Mouse (Mus musculus): ENCODE results near the gene Aven. TPM values are rescaled to one million over a fixed set of nuclear protein-coding genes. Genes with fewer than 3 reads are reported as not detected.
A peak's percentile ranks its signal among the peaks of the same experiment; 100 is the strongest.

Aven gene
- polyA plus RNA-seq, 1 experiment from 2014 or later = 7.6 TPM

DNA sequence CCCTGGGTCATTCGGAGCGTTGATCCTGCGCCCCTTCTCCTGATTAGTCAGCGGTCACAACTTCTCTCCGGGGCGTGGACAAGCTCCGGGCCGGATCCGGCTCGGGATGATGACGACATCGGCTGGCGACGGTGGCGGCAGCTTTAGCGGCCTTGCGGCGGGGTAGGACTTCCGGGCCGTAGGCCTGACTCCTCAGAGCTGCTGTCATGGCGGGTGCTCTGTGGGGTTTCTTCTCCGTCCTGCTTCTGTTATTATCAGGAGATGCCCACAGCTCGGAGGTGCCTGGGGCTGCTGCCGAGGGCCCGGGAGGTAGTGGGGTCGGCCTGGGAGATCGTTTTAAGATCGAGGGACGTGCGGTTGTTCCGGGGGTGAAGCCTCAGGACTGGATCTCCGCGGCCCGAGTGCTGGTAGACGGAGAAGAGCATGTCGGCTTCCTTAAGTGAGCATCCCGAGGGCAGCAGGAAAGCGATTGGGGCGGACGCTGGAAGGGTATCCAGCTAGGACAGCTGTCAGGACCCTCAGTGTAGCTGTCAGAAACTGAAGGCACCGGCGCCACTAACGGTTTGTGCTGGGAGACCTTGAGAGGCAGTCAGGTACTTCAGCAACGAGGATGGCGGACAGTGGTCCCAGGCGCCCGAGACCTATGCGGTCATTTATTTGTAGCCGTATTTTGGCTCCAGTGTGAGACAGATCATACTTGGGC lies 37.8 kb upstream of the Aven start, which contains the start of gene Emc7:
TSS of gene Emc7 (plus strand) at position 136 of the 703 bp plus-strand sequence.
- Histone ChIP-seq H3K4me3 (ENCODE audit: low read depth, low read length) (peak within 1 kb of the TSS; percentile 97), H3K4me1 (ENCODE audit: control insufficient read depth, insufficient read depth, low read length) (no peaks in the 10 kb centered on the region), H3K9me3 (replicated peaks; ENCODE audit: control insufficient read depth, low read length) (no peaks in the 10 kb centered on the region), H3K27me3 (ENCODE audit: control insufficient read depth, insufficient read depth, low read length) (no peaks in the 10 kb centered on the region), H3K9ac (ENCODE audit: low read depth, low read length) (peak within 1 kb of the TSS; percentile 96), H3K36me3 (ENCODE audit: control insufficient read depth, insufficient read depth, low read length) (0 out of 2 replicates have a peak, but pooled peaks cover 1% of the 10 kb centered on the region), H3K27ac (ENCODE audit: low read depth, low read length) (peak within 1 kb of the TSS; percentile 85), H3K4me2 (peak within 1 kb of the TSS; percentile 89)
- under 1% methylated on average over 49 of the region's 49 CpGs for WGBS (ENCODE audit: insufficient replicate concordance)
- peak; percentile 96 for ATAC-seq (replicated peaks; ENCODE audit: insufficient number of reproducible peaks, low FRiP score, low TSS enrichment)

DNA sequence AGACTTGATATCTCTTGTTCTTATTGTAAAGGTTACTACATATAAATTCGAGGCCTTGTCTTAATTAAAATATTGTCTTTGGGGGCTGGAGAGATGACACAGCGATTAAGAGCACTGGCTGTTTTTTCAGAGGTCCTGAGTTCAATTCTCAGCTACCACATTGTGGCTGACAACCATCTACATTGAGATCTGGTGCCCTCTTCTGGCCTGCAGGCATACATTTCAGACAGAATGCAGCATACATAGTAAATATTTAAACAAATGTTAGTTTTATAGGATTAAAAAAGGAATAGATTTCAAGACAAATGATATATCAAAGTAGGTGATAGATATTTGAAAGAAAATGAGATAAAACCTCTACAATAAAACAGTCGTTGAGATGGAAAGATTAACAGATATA lies 32.2 kb upstream of the Aven start:
- Histone ChIP-seq H3K9ac (ENCODE audit: low read depth, low read length) (no peak overlapping the region), H3K27me3 (ENCODE audit: control insufficient read depth, insufficient read depth, low read length) (no peaks in the 10 kb centered on the region), H3K9me3 (replicated peaks; ENCODE audit: control insufficient read depth, low read length) (no peaks in the 10 kb centered on the region), H3K4me3 (ENCODE audit: low read depth, low read length) (no peak overlapping the region), H3K4me2 (no peak overlapping the region), H3K27ac (ENCODE audit: low read depth, low read length) (no peak overlapping the region), H3K36me3 (ENCODE audit: control insufficient read depth, insufficient read depth, low read length) (peaks cover 13% of the 10 kb centered on the region), H3K4me1 (ENCODE audit: control insufficient read depth, insufficient read depth, low read length) (no peaks in the 10 kb centered on the region)
- no peak for ATAC-seq (replicated peaks; ENCODE audit: insufficient number of reproducible peaks, low FRiP score, low TSS enrichment)
- WGBS (ENCODE audit: insufficient replicate concordance) = 82% methylated on average over 3 of the region's 3 CpGs

DNA sequence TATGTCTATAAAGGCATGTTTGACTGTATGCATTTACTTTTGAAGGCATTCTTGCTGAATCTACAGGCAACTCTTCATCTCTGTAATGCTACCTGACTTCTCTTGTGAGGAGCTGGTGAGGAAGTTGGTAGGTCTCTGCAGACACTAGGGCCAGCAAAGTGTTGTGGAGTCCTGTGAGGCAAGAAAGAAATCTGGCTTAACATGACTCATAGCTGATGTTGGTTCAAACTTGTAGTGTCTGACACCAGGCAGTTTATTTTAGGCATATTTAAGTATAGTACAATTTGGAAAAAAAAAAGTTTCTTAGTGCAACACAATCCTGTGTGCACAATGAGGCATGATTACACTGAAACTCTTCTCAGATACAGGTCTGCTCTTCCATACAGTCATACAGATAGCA lies 23.2 kb upstream of the Aven start:
- Histone ChIP-seq H3K27ac (ENCODE audit: low read depth, low read length) (0 out of 2 replicates have a peak overlapping the region, but pooled peaks have one; percentile 10), H3K4me3 (ENCODE audit: low read depth, low read length) (no peak overlapping the region), H3K9me3 (replicated peaks; ENCODE audit: control insufficient read depth, low read length) (no peaks in the 10 kb centered on the region), H3K27me3 (ENCODE audit: control insufficient read depth, insufficient read depth, low read length) (no peaks in the 10 kb centered on the region), H3K4me2 (no peak overlapping the region), H3K9ac (ENCODE audit: low read depth, low read length) (no peak overlapping the region), H3K4me1 (ENCODE audit: control insufficient read depth, insufficient read depth, low read length) (peaks cover 6% of the 10 kb centered on the region; the same call in 1 of the 2 replicates), H3K36me3 (ENCODE audit: control insufficient read depth, insufficient read depth, low read length) (peaks cover 5% of the 10 kb centered on the region; the same call in 1 of the 2 replicates)
- no peak for ATAC-seq (replicated peaks; ENCODE audit: insufficient number of reproducible peaks, low FRiP score, low TSS enrichment)

DNA sequence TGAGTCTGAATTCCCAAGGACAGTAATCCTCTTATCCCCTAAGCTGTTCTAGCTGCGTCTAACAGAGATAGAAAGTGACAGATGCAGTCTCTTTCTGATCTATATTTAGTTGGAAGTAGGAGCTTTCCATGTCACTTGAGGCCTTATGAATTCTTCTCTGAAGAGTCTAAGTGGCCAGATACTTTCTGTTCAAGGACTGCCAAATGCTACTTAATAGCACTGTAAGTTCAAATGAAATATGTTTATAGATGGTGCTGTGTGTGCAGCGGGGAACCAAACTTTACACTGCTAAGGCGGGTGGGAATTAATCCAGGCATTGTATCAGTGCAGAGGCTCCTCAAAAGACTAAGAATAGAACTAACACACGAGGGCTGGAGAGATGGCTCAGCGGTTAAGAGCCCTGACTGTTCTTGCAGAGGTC lies 21.8 kb upstream of the Aven start:
- no peak overlapping the region for H3K4me2 ChIP-seq
- peaks cover 3% of the 10 kb centered on the region; the same call in 1 of the 2 replicates for H3K36me3 ChIP-seq (ENCODE audit: control insufficient read depth, insufficient read depth, low read length)
- no peak overlapping the region for H3K4me3 ChIP-seq (ENCODE audit: low read depth, low read length)
- no peaks in the 10 kb centered on the region for H3K9me3 ChIP-seq (replicated peaks; ENCODE audit: control insufficient read depth, low read length)
- peak overlapping the region; percentile 55 for H3K27ac ChIP-seq (ENCODE audit: low read depth, low read length)
- peaks cover 6% of the 10 kb centered on the region; the same call in 1 of the 2 replicates for H3K4me1 ChIP-seq (ENCODE audit: control insufficient read depth, insufficient read depth, low read length)
- no peak overlapping the region for H3K9ac ChIP-seq (ENCODE audit: low read depth, low read length)
- no peaks in the 10 kb centered on the region for H3K27me3 ChIP-seq (ENCODE audit: control insufficient read depth, insufficient read depth, low read length)
- 56% methylated on average over 5 of the region's 5 CpGs for WGBS (ENCODE audit: insufficient replicate concordance)
- ATAC-seq (replicated peaks; ENCODE audit: insufficient number of reproducible peaks, low FRiP score, low TSS enrichment) = no peak

DNA sequence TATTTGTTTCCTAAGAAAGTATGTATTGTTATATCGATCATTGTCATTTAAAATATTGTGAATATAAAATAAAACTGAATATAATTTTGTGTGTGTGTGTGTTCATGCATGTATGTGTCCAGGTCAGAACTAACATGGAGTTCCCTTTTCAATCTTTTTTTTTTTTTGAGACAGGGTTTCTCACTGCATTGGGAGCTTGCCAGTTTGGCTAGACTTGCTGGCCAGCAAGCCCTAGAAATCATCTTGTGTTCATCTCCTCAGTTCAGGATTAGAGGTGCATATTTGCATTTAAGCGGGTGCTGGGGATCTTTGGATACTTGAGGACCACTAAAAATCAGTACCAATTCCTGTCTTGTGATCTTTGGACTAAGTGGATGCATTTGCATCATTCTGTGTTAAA lies 20.7 kb upstream of the Aven start:
- no peak for ATAC-seq (replicated peaks; ENCODE audit: insufficient number of reproducible peaks, low FRiP score, low TSS enrichment)
- H3K4me1 ChIP-seq (ENCODE audit: control insufficient read depth, insufficient read depth, low read length) = peaks cover 6% of the 10 kb centered on the region; the same call in 1 of the 2 replicates
- WGBS (ENCODE audit: insufficient replicate concordance) = 89% methylated on average over 2 of the region's 2 CpGs

DNA sequence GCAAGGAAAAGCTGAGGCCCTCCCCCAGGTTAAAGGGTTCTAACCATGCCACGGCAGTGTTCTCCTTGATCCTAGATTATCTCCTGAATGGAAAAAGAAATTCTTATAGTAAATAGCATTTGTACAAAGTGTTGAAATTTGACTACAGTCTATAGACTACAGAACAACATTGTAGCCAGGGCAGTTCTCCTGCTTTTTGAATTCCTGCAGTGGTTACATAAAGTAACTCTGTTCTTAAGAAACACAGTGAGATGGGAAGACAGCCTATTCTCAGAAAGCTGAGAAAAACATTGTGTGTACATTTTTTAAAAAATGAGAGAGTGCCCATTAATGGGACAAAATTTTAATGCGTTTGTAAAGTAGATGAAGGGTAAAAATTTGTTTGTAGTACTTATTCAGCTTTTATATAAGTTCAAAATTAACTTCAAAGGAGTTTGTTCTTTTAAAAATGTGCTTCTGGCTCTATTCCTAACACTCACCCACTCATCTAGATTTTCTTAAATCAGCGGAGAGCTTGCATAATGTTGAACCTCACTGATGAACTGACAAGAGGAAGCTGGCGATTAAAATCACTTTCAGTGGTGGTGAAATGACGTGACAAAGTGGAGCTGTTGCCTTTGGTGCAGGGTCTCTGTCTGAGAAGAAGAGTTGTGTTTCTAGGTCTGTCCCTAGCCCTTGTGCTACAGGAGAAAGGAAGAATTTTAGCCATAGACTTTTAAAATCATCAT lies 17.6 kb upstream of the Aven start:
- Histone ChIP-seq H3K9ac (ENCODE audit: low read depth, low read length) (no peak overlapping the region), H3K4me1 (ENCODE audit: control insufficient read depth, insufficient read depth, low read length) (peaks cover 5% of the 10 kb centered on the region; the same call in 1 of the 2 replicates), H3K27ac (ENCODE audit: low read depth, low read length) (no peak overlapping the region), H3K4me2 (no peak overlapping the region), H3K4me3 (ENCODE audit: low read depth, low read length) (no peak overlapping the region), H3K36me3 (ENCODE audit: control insufficient read depth, insufficient read depth, low read length) (no peaks in the 10 kb centered on the region), H3K9me3 (replicated peaks; ENCODE audit: control insufficient read depth, low read length) (no peaks in the 10 kb centered on the region), H3K27me3 (ENCODE audit: control insufficient read depth, insufficient read depth, low read length) (no peaks in the 10 kb centered on the region)
- no peak for ATAC-seq (replicated peaks; ENCODE audit: insufficient number of reproducible peaks, low FRiP score, low TSS enrichment)
- WGBS (ENCODE audit: insufficient replicate concordance) = 66% methylated on average over 5 of the region's 5 CpGs

More for the DNA sequence above, 20.7 kb upstream of the Aven start:
- no peak overlapping the region for H3K4me3 ChIP-seq (ENCODE audit: low read depth, low read length)
- no peak overlapping the region for H3K27ac ChIP-seq (ENCODE audit: low read depth, low read length)
- no peaks in the 10 kb centered on the region for H3K9me3 ChIP-seq (replicated peaks; ENCODE audit: control insufficient read depth, low read length)
- no peak overlapping the region for H3K4me2 ChIP-seq
- no peaks in the 10 kb centered on the region for H3K27me3 ChIP-seq (ENCODE audit: control insufficient read depth, insufficient read depth, low read length)
- no peak overlapping the region for H3K9ac ChIP-seq (ENCODE audit: low read depth, low read length)
- no peaks in the 10 kb centered on the region for H3K36me3 ChIP-seq (ENCODE audit: control insufficient read depth, insufficient read depth, low read length)

DNA sequence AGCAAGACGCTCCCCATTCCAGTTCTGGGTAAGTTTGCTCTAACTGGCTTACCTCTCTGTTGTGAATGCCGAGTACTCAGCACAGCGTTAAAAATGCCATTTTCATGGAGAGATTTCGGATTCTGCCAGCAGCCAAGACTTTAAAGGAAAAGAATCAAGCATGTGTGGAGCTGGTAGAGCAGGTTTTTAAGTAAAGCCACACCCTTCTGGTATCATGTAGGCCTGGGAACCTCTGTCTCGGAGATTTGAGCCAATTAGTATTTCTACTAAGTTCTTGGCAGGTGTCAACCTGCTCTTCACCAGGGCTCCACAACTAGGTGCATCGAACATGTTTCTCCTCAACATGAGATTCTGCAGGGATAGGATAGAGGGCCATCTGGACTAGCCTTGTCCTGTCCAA lies 16.2 kb upstream of the Aven start:
- WGBS (ENCODE audit: insufficient replicate concordance) = 74% methylated on average over 6 of the region's 6 CpGs

DNA sequence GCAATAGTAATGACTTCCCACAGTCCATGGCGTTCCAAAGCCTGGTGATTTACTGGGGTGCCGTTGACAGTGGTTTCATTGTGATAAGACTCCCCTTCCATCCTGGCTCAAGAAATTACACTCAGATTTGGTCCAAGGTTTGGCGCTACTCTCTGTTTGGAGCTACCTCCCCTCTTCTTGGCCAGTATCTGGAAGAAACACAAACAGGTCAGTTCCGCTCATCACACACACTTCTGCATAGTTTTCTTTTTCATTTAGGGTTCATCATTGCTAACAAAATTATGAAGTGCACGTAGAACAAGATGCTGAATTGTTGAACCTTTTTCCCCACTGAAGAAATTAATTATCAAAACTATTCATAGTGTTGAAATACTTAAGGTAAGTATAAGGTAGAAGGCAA lies 12.1 kb upstream of the Aven start, which contains the start of gene Chrm5:
TSS of gene Chrm5 (minus strand) at position 101 of the 400 bp plus-strand sequence.
- no peak for ATAC-seq (replicated peaks; ENCODE audit: insufficient number of reproducible peaks, low FRiP score, low TSS enrichment)
- H3K9ac ChIP-seq (ENCODE audit: low read depth, low read length) = no peak within 1 kb of the TSS
- H3K27ac ChIP-seq (ENCODE audit: low read depth, low read length) = no peak within 1 kb of the TSS
- H3K36me3 ChIP-seq (ENCODE audit: control insufficient read depth, insufficient read depth, low read length) = no peaks in the 10 kb centered on the region
- no peak within 1 kb of the TSS for H3K4me3 ChIP-seq (ENCODE audit: low read depth, low read length)
- 78% methylated on average over 5 of the region's 5 CpGs for WGBS (ENCODE audit: insufficient replicate concordance)
- H3K4me2 ChIP-seq = no peak within 1 kb of the TSS
- no peaks in the 10 kb centered on the region for H3K4me1 ChIP-seq (ENCODE audit: control insufficient read depth, insufficient read depth, low read length)
- H3K9me3 ChIP-seq (replicated peaks; ENCODE audit: control insufficient read depth, low read length) = no peaks in the 10 kb centered on the region
- no peaks in the 10 kb centered on the region for H3K27me3 ChIP-seq (ENCODE audit: control insufficient read depth, insufficient read depth, low read length)

More for the DNA sequence above, 16.2 kb upstream of the Aven start:
- Histone ChIP-seq H3K4me2 (no peak overlapping the region), H3K9me3 (replicated peaks; ENCODE audit: control insufficient read depth, low read length) (no peaks in the 10 kb centered on the region), H3K9ac (ENCODE audit: low read depth, low read length) (no peak overlapping the region), H3K4me1 (ENCODE audit: control insufficient read depth, insufficient read depth, low read length) (no peaks in the 10 kb centered on the region), H3K27me3 (ENCODE audit: control insufficient read depth, insufficient read depth, low read length) (no peaks in the 10 kb centered on the region), H3K27ac (ENCODE audit: low read depth, low read length) (no peak overlapping the region), H3K4me3 (ENCODE audit: low read depth, low read length) (no peak overlapping the region), H3K36me3 (ENCODE audit: control insufficient read depth, insufficient read depth, low read length) (no peaks in the 10 kb centered on the region)
- no peak for ATAC-seq (replicated peaks; ENCODE audit: insufficient number of reproducible peaks, low FRiP score, low TSS enrichment)
